Mouse (Mus musculus) T-helper 2 cell (primary cell): Measurements from ENCODE around the gene Ccl11.

Source experiments
- in situ Hi-C: fragments of 300-600 bp; cut with MboI, MseI; formaldehyde crosslinking; loops from one replicate; pipeline ENCODE4 v1.15.1; 2025; ENCODE audit warnings: high pct_unique_total_duplicates

The Ccl11 gene

DNA sequence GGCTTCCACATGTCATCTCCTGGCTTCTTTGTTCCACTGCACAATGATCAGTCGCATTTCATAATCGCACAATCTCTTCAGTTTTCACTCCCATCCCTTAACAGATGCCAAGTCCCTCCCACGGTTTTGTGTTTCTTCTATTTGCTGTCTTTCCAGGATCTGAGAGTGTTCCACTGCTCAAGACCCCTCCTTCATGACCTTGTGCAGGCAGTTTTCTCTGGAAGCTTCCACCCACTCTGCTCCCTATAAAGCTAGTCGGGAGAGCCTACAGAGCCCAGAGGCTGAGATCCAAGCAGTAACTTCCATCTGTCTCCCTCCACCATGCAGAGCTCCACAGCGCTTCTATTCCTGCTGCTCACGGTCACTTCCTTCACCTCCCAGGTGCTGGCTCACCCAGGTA, at the start of gene Ccl11:
Gene Ccl11 (plus strand): TSS at position 178 of the 400 bp plus-strand sequence.
- in situ Hi-C loops = no loop called here

DNA sequence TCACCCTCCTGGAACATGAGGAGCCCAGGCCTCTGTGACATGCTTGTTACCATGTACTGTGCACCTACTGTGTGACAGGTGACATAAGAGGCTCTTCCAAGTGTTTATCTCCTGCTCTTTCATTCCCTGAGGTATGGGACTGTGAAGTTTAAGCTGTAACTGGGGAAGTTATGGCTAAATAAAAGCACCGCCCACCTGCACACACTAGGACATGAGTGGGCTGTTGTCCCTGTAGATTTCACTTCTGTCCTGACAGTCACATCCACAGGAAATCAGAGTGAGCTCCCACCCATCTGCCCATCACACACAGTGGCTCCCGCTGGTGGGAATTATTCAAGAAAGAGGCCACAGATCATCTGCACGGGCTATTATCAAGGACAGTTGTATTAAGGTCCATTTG, 47.5 kb upstream of the Ccl11 start:
- in situ Hi-C loops = no loop called here

DNA sequence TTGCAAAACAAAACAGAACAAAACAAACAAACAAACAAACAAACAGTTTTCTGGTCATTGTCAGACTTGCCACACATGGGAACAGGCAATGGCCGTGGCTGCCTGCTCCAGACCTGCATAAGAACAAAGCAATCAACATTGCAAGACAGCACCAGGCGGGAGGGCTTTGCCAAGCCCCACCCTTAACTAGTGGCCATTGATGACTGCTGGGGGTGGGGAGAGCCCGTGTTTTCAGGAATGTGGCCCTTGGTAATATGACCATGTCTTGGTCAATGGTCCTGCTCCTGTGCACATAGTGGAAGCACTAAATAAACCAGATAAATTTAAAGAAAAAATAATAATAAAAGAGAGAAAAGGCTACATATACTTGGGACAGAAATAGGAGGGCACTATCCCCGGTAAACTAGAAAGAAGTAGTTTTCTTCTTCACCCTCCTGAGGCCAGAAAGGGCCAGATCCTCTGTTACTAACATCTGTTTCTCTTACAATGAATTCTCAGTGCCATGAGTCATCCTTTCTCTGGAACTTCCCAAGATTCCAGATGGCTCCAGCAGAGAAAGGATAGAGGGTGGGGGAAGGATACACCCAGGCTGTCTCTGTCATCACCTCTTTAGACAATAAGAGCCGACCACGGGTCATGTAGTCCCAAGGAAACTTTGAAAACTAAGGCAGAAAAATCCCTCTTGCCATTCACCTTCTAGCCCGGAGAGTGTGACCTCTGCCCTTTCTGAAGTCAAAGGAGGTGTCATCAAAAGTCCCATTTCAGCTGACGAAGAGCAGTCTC, 46.0 kb upstream of the Ccl11 start:
- in situ Hi-C loops = no loop called here

DNA sequence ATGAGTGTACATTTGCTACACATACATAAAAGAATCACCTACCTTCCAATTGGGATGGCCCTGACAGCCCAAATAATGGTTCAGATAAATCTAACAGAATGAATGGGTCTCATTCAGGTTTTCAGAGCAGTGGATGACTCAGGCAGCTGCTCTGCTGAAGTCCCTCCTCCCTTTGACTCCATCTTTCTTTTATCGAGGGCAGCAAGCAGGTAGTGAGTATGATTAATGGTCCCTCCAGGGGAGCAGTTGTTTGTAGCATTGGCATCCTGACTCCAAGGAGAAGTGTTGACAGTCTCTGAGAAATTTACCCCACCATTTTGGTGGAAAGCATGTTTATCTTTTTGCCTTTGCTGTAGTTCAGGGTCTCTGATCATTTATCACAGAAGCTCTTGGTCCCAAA, 43.9 kb upstream of the Ccl11 start:
- in situ Hi-C loops = no loop called here

DNA sequence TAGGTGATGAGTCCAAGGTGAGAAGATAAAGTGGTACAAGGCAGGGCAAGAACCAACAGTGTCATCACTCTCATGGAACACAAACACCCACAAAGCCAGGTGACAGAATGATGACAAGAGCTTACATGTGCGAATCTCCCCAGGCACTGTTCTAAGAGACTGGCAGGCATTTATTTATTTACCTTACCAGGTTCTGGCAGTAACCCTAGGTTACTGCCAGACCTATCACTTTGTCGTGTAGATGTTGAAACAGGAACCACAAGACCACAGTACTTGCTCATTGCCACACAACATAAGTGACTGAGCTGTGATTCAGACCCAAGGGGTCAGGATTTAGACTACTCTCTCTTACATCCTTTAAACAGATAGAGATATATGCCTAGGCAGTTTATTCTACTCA, 42.6 kb upstream of the Ccl11 start:
- in situ Hi-C loops = no loop called here

DNA sequence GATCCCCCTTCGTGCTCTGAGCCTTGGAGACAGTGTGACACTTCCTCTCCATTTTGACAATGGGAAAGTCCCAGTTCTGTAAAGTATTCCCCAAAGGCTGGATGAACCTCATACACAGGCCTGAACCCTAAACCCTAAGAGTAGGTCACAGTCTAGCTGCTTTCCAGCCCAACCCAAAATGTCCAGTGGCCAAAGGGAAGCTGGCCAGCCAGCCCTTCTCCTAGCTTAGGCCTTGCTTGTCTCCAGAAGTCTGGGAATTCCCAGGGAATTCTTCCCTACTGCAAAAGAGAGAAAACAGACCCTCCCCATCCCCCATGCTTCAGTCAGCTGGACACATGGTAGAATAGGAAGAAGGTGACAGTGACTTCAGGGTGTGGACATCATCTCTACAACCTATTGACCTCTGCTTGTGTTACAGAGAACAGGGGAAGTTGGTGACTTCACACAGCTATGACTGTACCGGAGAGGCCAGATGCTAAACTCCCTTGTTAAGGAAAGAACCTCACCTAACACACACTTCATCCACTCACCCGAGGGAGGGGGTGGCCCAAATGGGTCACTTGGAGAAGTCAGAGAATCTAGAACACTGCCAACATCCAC, 41.3 kb upstream of the Ccl11 start:
- in situ Hi-C loops = no loop called here

DNA sequence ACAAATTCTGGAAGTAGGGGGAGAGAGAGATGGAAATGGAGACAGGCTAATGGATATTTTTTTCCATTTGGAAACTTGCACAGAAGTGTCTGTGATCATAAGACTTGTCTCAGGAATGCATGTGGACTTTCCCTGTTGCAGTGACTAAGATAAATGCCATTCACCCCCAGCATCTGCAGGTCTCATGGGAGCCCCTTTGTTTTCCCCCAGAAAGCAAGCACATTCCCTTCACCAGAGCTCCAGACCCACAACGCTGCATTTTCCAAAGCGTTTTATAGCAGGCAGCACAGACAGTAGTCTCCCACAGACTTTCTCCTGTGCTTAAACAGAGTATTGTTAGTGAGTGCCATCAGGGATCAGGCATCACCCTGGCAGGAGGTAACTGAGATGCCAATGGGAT, 38.2 kb upstream of the Ccl11 start:
- in situ Hi-C loops = no loop called here

DNA sequence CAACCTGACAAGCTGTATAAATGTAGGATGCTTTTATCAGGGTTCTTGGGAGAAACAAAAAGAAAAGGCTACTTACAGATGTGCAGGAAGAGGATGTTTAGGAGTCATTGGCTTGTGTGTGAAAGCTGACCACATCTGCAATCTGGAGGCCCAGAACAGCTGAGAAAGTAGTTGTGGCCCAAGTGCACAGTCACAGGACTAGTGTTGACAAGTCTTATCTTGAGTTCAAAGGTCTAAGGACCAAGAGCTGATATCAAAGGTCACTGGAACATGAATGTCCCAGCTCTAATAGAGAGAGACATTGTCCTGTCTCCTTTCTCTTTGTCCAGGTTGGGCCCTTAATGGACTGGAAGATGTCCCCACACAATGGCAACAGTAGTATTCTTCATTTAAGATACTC, 37.8 kb upstream of the Ccl11 start:
- in situ Hi-C loops = no loop called here

DNA sequence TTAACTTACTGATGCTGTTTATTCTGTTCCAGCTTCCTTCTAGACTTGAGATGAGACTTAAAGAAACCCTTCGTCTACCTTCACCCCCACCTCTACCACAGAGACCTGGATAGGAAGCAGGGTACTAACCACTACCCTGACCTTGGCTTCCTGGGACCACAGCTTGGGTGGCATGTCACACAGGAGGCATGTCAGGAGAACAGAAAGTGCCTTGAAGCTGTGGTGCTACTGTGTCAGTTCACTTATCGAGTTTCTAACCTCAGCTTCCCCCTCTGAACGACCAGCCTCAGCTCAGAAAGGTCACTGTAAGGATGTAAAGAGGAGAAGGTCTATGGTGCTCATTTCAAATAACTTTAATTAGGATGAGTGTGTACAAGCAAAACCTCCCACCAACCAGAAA, 36.2 kb upstream of the Ccl11 start:
- in situ Hi-C loops = no loop called here

DNA sequence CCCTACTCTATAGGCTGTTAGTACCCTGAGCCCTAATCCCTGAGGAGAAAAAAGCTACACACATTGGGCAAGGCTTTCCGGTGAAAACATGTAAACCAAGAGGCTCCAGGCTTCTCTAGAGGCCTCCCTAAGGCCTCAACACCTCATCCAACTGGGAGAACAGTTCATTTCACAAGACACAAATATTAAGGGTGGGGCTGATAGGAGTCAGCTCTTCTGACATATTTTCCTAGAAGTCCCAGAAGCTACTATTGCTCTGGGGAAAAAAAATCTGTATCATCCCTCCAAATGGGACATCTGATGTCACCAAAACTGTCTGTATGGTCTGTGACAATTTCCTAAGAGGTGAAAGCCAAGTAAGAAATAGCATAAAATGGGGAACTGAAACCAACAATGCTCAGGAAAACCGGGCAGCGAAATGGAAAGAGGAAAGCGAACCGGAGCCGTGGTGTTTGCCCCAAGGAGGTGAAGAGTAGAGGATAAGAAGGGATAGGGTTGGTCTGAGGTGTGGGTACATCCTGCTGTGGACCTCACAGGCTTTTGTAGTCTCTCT, 35.0 kb upstream of the Ccl11 start:
- in situ Hi-C loops = no loop called here

DNA sequence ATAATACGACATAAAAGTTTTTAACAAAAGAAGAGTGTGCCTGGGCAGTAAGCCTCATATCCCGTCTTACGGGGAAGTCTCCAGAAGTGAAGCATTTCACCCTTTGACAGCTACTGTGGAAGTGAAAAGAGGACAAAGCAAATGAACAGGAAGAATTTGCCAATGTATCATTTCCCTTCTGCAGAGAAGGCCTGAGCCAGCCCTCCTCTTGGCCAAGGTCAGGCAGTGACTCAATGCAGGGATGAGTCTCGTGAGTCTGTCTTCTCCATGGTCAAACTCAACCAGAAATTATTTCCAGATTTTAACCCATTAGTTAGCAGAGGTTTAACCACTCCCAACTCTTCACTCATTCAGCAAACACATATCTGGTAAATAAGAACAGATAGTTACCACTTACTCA, 33.9 kb upstream of the Ccl11 start:
- in situ Hi-C loops = no loop called here

DNA sequence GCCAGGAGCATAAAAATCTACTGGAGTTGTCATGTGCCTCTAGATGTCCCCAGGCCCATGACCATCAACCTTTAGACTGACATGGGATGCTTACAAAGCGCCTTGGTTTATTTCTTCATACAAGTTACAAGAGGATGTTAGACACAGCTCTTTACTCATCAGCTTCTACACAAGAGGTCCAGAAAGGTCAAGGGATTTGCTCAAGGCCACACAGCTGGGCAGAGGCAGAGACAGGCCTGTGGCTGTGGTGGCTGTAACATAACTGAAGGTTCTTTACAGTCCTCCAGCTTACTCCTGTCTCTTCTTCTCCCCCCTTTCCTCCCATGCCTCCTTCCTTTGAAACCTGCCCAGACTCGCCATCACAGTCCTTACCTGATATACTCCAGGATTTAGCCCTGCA, 27.5 kb upstream of the Ccl11 start:
- in situ Hi-C loops = no loop called here

DNA sequence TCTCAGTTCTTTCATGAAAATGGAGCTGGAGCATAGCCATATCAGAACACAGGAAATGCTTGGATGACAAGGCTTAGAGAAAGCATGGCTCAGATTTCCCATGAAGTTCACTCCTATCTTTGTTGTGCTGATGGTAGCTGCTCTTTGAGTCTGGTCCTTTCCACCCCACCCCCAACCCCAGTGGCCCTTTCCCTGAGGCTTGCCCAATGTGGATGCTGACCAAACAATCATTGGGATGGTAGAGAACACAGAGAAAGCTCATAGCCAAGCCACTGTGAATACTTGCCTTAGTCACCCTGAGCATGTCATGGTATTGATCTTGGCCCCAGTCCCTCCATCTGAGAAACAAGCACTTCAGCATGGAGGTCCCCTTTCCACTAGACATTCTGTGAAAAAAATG, 25.5 kb upstream of the Ccl11 start:
- in situ Hi-C loops = no loop called here

DNA sequence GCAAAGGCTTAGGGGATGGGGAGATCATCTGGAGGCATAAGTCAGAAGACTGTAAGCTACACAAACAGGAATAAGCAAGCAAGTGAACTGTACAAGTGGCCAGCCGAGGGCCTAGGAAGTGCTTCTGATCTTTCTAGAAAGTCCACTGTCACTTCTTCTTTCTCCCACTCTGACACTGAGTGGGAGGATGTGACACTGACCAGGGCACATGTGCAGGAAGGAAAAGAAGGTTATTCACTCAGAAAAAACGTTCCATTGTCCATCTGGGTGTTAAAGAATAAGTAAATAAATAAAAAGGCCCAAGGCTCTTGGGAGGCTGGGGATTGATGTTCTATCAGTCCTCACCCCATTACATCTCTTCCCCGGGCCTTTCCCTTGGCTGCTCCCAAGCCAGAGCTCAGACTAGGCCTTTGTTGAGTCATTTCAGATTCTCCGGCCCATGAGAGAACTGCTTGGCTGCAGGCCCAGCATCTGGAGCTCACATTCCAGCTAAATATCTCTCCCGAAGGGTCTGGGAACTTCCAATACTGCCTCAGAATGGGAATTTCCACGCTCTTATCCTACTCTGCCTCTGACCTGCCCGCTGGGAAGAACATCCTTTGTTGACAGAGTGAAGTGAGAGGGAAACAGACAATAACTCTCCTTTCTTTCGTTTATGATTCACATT, 24.8 kb upstream of the Ccl11 start:
- in situ Hi-C loops = no loop called here

DNA sequence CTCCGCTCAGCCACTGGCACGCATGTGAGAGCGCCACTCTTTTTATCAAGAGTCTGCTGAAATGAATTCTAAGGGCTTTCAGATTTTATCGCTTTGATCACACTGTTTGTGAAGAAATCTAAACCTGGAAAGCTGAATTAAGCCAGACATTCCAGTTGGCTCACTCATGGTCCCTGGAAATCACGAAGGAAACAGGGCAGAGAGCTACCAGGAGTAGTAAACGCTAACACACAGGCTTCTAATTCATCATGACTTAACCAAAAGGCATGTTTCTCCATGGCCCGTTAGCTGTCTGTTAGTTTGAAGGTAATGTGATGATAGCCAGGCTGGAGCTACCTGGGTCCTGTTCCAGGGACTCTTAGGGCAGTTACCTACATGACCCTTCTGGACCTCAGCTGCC, 23.2 kb upstream of the Ccl11 start:
- in situ Hi-C loops = no loop called here

DNA sequence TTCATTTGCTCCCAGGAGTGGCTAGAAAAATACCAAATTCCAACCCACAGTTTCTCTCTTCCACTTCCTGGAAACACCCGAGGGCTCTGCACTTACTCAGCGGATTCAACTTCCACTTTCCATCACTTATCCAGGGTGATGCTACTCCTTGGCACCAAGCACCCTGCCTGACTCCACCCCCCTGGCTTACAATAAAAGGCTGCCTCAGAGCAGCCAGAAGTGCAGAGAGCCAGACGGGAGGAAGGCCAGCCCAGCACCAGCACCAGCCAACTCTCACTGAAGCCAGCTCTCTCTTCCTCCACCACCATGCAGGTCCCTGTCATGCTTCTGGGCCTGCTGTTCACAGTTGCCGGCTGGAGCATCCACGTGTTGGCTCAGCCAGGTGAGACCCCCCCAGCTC, 22.3 kb upstream of the Ccl11 start, which contains the start of gene Ccl2:
Gene Ccl2 (plus strand): TSS at position 216 of the 400 bp plus-strand sequence.
- in situ Hi-C loops = no loop called here

DNA sequence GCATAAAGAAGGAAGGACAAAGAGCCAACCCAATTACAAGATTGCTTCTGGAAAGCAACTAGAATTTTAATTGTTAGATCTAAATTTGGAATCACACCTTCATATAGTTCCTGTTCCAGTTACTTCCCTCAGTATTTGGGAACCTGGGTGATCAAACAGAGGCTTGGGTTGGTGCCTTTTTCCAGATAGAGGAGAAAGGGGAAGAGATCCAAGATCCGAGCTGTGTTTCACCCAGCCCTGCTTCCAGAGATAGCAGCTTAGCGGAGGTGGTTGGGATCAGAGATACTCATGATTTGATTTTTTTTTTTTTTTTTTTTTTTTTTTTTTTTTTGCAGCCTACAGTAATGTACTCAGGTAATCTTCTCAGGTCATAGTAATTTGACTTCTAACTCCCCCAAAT, 21.8 kb upstream of the Ccl11 start:
- in situ Hi-C loops = no loop called here

DNA sequence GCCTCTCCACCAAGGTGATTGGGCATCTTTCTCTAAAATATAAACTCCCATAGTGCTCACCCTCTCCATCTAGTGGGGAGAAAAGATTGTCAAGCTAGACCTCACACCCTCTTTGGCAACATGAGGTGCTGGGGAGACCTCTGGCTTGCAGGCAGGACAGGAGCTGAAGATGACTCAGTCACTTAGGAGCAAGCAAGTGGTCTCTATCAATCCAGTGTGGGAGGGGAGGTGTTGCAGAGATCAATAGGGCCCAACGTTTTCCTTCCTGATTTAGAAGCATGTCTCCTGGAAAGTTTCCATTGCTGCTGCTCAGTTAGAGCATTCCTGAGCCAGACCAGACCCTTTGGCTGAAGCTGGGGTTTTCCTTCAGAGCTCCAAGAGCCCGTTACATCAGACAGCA, 19.1 kb upstream of the Ccl11 start, which contains the start of gene Gm17268:
Gene Gm17268 (minus strand): TSS at position 28 of the 400 bp plus-strand sequence.
- in situ Hi-C loops = no loop called here

DNA sequence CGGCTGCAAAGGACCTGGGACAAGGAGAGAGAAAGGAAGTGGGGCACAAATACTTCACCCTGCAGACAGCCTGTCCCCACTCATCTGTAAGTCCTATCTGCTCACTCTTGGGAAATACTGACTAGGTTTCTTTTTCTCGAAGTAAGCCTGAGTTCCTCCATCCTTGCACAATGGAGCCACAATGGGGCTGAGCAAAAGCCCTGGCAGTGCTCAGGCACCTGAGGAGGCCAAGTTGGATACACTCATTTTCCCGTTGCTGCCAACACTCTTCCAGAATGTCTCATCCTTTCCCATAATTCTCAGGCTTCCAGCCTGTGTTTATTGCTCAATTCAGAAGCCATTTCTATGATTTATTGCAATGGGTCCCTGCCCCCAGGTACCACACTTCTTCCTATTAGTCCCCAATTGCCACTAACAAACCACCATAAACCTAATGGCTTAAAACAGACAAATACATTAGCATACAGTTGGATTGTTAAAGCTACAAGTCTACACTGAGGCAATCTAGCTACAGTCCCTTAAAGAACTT, 18.4 kb upstream of the Ccl11 start:
- in situ Hi-C loops = no loop called here

DNA sequence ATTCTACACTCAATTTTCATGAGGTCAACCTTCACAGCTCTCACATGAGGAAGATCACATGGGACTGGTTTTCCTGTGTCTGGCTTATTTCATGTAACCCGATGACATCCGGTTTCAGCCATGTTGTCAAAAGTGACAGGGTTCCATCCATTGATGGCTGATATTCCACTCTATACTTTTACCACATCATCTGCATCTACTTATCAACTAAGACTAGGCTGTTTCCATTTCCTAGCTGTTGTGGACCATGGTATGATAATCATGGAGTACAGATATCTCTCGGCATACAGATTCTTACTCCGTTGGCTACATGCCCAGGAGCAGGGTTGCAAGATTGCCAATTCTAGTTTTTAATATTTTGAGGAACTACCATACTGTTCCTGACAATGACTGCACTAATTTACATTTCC, 15.9 kb upstream of the Ccl11 start:
- in situ Hi-C loops = no loop called here

DNA sequence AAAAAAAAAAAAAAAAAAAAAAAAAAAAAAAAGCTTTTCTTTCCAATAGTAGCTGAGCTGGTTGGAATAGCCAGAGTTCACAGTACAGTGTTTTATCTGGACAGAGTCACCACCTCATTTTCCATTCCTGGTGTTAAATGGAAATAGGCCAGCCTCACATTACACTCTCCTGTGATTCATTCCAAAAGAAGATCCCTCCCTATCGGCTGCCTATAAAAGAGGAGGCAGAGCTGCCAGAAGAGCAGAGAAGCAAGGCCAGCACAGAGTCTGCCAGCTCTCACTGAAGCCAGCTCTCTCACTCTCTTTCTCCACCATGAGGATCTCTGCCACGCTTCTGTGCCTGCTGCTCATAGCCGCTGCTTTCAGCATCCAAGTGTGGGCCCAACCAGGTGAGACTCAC, 12.2 kb upstream of the Ccl11 start, which contains the start of gene Ccl7:
Gene Ccl7 (plus strand): TSS at position 242 of the 400 bp plus-strand sequence.
- in situ Hi-C loops = no loop called here

DNA sequence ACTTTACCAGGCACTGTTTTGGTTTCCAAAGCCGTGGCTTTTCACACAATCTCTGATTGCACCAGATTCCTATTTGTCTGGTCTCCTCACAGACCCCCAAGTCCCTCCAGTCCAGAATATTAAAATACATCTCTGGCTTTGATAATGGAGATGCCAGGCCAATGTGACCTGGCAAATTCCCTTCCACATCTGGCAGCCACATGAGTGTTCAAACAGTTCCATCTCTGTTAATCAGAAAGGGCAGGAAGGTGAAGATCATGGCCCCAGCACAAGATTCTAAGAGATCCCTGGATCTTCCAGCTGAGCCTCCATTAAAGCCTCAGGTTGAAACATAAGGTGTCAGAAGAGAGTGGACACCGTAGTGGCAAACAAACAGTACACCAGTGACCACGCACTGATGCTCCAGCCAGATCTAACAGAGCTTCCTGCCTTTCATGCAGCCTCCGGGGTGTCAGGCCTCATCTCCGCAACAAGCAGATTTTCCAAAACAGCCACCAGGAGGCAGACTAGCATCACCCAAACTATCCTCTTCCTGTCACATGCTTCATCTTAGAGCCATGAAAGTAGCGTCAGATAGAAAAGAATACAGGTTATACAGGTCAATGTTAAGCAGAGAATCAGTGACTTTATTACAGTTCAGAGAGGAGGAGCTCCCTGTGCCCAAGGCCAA, 9.7 kb upstream of the Ccl11 start:
- in situ Hi-C loops = no loop called here
